Mouse (Mus musculus) midbrain, embryonic 14.5 days (tissue): ENCODE measurements around the gene Rreb1. TPM values are rescaled to one million over a fixed set of nuclear protein-coding genes. Genes with fewer than 3 reads are reported as not detected.

ENCODE experiments used
- ATAC-seq: fragments of 200-750 bp; cut with Nextera tagmentation; 2 replicates; pipeline ENCODE4 v1.8.0; 2017; ENCODE audit warnings: moderate number of reproducible peaks, moderate library complexity; ENCODE audit not compliant: low FRiP score, low TSS enrichment
- DNase-seq: peaks from one replicate; pipeline ENCODE4 v3.0.0-alpha.2; 2015
- H3K27ac ChIP-seq: fragments of 300-500 bp; sonication (generic); replicated peaks from 2 replicates; pipeline ENCODE4 v1.5.1; 2014; ENCODE audit warnings: mild to moderate bottlenecking, low read depth, low read length, moderate library complexity
- H3K27me3 ChIP-seq: fragments of 300-500 bp; sonication (generic); 2 replicates; pipeline ENCODE4 v1.6.1; 2014; ENCODE audit warnings: low read length, control low read depth, mixed read lengths; ENCODE audit not compliant: control insufficient read depth, insufficient read depth
- H3K36me3 ChIP-seq: fragments of 300-500 bp; sonication (generic); 2 replicates; pipeline ENCODE4 v1.6.1; 2014; ENCODE audit warnings: low read length, control low read depth; ENCODE audit not compliant: control insufficient read depth, insufficient read depth
- H3K4me1 ChIP-seq: fragments of 300-500 bp; sonication (generic); 2 replicates; pipeline ENCODE4 v1.6.1; 2014; ENCODE audit warnings: mild to moderate bottlenecking, antibody characterized with exemption, low read length, control low read depth; ENCODE audit not compliant: control insufficient read depth, insufficient read depth
- H3K4me2 ChIP-seq: fragments of 300-500 bp; sonication (generic); 2 replicates; pipeline ENCODE4 v1.6.1; 2014; ENCODE audit warnings: mild to moderate bottlenecking, low read length, moderate library complexity
- H3K4me3 ChIP-seq: fragments of 300-500 bp; sonication (generic); replicated peaks from 2 replicates; pipeline ENCODE4 v1.5.1; 2014; ENCODE audit warnings: low read depth, low read length
- H3K9ac ChIP-seq: fragments of 300-500 bp; sonication (generic); replicated peaks from 2 replicates; pipeline ENCODE4 v1.6.1; 2014; ENCODE audit warnings: mild to moderate bottlenecking, low read length, moderate library complexity
- H3K9me3 ChIP-seq: fragments of 300-500 bp; sonication (generic); 2 replicates; pipeline ENCODE4 v1.6.1; 2016; ENCODE audit warnings: low read length, control low read depth, mixed read lengths; ENCODE audit not compliant: control insufficient read depth
- WGBS: fragments of 180-500 bp; shearing (Covaris S2); extraction: QIAGEN DNeasy Blood & Tissue Kit; methylation state at CpG from one replicate; pipeline ENCODE4 v1.1.7; 2014; 5-methylcytosine and 5-hydroxymethylcytosine counted together
- polyA plus RNA-seq: library from polyadenylated mRNA; unstranded; fragments of >200 nt; fragmentation: Nextera tagmentation; extraction: Ambion mirVana; gene quantifications from 2 replicates; pipeline ENCODE4 v1.2.1, GENCODE M21; 2014

The Rreb1 gene
- polyA plus RNA-seq, 1 experiment from 2014 or later = 3.9 TPM

DNA sequence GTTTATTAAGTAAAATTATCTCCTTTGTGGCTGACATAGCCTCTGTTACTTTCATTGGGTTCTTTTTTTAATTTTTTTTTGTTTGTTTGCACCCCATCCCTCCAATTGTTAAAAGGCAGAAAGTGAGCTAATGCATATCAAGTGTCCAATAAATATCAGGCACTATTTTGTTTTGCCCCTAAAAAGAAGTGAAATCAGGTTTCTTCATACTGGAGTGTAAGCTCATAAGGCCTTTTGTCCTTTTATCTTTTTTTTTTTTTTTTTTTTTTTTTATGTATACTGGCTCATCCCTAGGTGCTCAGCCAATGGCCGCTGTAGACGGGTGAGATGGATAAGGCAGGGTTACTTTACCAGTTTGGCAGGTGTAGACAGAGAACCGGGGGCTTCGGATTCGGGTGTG is 70.2 kb downstream of the Rreb1 start:
- DNase-seq = no peak
- Histone ChIP-seq H3K9me3 (no peaks in the 10 kb centered on the region), H3K27me3 (no peaks in the 10 kb centered on the region), H3K36me3 (no peaks in the 10 kb centered on the region), H3K4me1 (no peaks in the 10 kb centered on the region), H3K4me3 (no peak overlapping the region), H3K27ac (no peak overlapping the region), H3K9ac (no peak overlapping the region), H3K4me2 (no peak overlapping the region)
- ATAC-seq = no peak
- 75% methylated on average over 5 of the region's 5 CpGs for WGBS

DNA sequence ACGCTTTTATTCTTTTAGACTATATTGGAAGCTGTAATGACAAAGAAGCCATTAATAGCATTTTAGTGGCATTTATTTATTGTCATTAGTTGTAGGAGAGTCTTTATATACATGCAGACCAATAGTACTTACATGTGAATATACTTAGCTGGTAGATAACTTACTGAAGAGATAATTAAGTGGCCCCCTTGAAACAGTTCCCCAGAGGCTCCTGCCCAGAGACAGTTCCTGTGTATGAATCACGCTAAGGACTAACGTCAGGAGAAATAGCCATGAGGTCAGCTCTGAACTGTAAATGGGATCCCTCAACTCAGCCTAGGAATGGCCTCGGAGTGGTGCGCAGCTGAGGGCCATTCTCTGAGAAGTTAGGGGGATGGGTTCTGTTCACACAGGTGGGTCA is 73.4 kb downstream of the Rreb1 start:
- WGBS = 91% methylated on average over 5 of the region's 5 CpGs

DNA sequence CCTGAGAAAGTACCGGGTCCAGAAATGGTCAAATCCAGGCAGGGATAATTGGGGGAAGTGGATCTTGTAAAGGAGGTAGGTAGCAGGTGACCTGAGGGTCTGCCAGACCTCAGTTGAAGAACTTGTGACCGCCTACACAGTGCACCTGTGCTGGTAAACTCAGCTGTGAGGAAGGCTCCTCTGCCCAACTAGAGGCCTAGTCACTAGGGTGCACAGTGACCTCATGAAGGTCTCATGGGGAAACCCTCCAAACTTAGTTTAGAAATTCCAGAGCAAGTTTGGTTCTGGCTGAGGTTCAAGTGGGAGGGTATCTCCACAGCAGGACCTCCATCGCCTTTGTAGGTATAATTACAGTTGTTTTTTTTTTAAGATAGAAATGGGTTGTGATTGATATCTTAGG is 74.7 kb downstream of the Rreb1 start:
- no peak overlapping the region for H3K9ac ChIP-seq
- 87% methylated on average over 3 of the region's 3 CpGs for WGBS
- H3K27me3 ChIP-seq = no peaks in the 10 kb centered on the region; the same call in 1 of the 2 replicates
- H3K9me3 ChIP-seq = no peaks in the 10 kb centered on the region
- DNase-seq (no peak), ATAC-seq (no peak)
- H3K4me2 ChIP-seq = no peak overlapping the region
- H3K4me1 ChIP-seq = 0 out of 2 replicates have a peak, but pooled peaks cover 5% of the 10 kb centered on the region
- no peak overlapping the region for H3K4me3 ChIP-seq
- no peaks in the 10 kb centered on the region for H3K36me3 ChIP-seq
- H3K27ac ChIP-seq = no peak overlapping the region

More for the DNA sequence above, 73.4 kb downstream of the Rreb1 start:
- ATAC-seq (no peak), DNase-seq (no peak)
- H3K9ac ChIP-seq = no peak overlapping the region
- H3K4me1 ChIP-seq = 0 out of 2 replicates have a peak, but pooled peaks cover 5% of the 10 kb centered on the region
- H3K36me3 ChIP-seq = no peaks in the 10 kb centered on the region
- no peak overlapping the region for H3K27ac ChIP-seq
- no peaks in the 10 kb centered on the region; the same call in 1 of the 2 replicates for H3K27me3 ChIP-seq
- H3K4me2 ChIP-seq = no peak overlapping the region
- no peak overlapping the region for H3K4me3 ChIP-seq
- H3K9me3 ChIP-seq = no peaks in the 10 kb centered on the region

DNA sequence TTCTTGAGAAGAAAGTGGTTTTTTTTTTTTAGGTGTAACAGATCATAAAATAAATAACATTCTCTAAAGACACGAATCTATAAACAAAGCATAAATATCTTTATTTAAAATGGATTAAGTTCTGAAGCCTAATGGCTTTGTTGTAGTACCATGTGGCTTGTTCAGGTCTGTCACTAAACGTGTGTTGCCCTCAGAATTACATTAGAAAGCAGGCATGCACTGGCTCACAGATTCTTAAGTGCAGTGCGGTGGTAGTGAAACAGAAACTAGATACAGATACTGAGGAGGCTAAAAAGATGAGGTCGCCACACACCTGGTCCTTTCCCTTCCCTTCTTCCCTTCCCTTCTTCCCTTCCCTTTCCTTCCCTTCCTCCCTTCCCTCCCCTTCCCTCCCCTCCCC is 75.2 kb downstream of the Rreb1 start:
- H3K4me1 ChIP-seq = 0 out of 2 replicates have a peak, but pooled peaks cover 10% of the 10 kb centered on the region
- no peaks in the 10 kb centered on the region for H3K9me3 ChIP-seq
- H3K27me3 ChIP-seq = no peaks in the 10 kb centered on the region; the same call in 1 of the 2 replicates
- no peak for DNase-seq
- H3K4me2 ChIP-seq = no peak overlapping the region
- no peak overlapping the region for H3K4me3 ChIP-seq
- no peak overlapping the region for H3K9ac ChIP-seq
- H3K27ac ChIP-seq = no peak overlapping the region
- ATAC-seq = no peak
- 62% methylated on average over 4 of the region's 4 CpGs for WGBS
- no peaks in the 10 kb centered on the region for H3K36me3 ChIP-seq

DNA sequence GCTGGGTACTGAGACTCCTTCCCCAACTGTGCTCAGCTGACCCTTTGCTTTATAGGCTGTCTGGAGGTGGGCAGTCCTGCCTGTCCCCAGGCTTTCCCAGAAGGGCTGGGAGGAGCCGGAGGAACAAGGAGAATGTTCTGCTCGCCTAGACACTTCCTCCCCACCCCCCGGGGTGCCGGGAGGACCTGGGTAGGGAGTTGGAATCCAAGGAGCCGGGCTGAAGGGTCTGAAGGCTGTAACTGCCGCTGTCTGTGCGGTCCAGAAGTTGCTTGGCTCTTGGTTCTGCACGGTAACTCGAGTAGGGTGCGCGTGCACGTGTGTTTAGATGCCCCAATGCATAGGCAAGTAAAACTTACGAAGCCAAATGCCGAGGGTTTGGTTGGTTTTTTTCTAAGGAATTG is 75.8 kb downstream of the Rreb1 start:
- Histone ChIP-seq H3K4me3 (no peak overlapping the region), H3K4me1 (0 out of 2 replicates have a peak, but pooled peaks cover 12% of the 10 kb centered on the region), H3K27ac (no peak overlapping the region), H3K9ac (no peak overlapping the region), H3K27me3 (no peaks in the 10 kb centered on the region; the same call in 1 of the 2 replicates), H3K4me2 (peak overlapping the region; percentile 40), H3K36me3 (no peaks in the 10 kb centered on the region), H3K9me3 (no peaks in the 10 kb centered on the region)
- WGBS = 4% methylated on average over 14 of the region's 14 CpGs
- no peak for ATAC-seq
- peak; percentile 37 for DNase-seq

DNA sequence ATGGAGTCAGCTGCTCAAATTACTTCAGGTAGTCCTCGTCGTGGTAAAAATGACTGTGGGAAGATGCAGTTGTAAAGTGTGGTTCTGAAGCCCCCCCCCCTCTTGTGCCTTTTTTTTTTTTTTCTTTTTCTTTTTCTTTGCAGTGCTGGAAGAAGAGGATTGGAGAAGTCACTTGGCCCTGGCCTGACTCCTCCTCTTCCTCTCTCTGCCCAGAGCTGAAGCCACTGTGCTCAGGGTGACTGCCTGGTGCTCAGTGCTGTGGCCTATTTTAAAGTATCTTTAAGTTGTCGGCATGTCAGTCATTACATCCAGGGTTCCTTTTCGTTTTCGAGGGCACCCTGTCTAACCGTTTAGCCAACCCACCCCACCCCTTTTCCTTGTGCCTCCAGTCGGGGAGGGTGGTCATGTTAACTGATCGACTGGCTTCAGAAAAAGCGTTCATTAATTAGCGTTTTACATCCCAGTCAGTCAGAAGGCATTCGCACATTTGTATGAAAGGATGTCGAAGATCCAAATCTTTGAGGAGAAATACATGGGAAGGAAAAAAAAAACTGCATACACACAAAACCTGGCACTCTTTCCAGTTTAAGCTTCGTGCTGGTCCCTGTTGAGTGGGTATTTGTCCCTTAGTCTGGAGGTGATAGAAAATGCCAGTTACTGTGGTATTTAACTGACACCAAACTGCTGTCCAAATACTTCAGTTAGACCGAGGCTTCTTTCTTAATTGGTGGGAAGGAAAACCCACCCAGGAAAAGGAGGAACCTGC is 76.4 kb downstream of the Rreb1 start:
- DNase-seq (no peak), ATAC-seq (no peak)
- Histone ChIP-seq H3K4me3 (no peak overlapping the region), H3K27ac (no peak overlapping the region), H3K4me1 (0 out of 2 replicates have a peak, but pooled peaks cover 12% of the 10 kb centered on the region), H3K4me2 (peak overlapping the region; percentile 40), H3K9me3 (no peaks in the 10 kb centered on the region), H3K9ac (no peak overlapping the region), H3K27me3 (no peaks in the 10 kb centered on the region; the same call in 1 of the 2 replicates), H3K36me3 (no peaks in the 10 kb centered on the region)
- 16% methylated on average over 14 of the region's 14 CpGs for WGBS

DNA sequence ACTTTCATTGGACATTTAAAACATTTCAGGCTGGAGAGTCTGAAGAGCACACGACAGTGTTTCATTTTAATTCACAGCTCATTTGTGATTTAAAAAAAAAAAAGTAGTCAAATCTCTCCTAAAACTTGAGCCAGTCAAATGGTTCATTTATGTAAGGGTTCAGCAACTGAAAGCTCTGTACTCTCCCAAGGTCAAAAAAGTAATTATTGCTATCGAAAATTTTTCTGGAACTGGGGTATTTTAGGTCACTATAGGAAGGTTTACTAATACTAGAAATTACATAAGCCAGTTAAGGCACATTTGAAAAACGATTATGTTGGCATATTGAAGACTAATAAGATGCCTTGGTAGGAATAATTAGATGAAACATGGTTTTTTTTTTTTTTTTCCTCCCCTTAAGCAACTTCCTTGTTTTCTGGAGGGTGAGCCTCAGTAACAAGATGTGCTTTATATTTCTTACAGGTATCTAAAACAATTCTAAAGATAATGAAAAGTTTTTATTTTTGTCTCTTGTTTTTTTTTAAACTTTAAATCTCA is 77.1 kb downstream of the Rreb1 start:
- no peaks in the 10 kb centered on the region; the same call in 1 of the 2 replicates for H3K27me3 ChIP-seq
- H3K4me3 ChIP-seq = no peak overlapping the region
- DNase-seq = no peak
- no peaks in the 10 kb centered on the region for H3K36me3 ChIP-seq
- WGBS = 62% methylated on average over 3 of the region's 3 CpGs
- no peak overlapping the region for H3K9ac ChIP-seq
- no peak overlapping the region for H3K27ac ChIP-seq
- no peak overlapping the region for H3K4me2 ChIP-seq
- ATAC-seq = no peak
- no peaks in the 10 kb centered on the region for H3K9me3 ChIP-seq
- 0 out of 2 replicates have a peak, but pooled peaks cover 12% of the 10 kb centered on the region for H3K4me1 ChIP-seq

DNA sequence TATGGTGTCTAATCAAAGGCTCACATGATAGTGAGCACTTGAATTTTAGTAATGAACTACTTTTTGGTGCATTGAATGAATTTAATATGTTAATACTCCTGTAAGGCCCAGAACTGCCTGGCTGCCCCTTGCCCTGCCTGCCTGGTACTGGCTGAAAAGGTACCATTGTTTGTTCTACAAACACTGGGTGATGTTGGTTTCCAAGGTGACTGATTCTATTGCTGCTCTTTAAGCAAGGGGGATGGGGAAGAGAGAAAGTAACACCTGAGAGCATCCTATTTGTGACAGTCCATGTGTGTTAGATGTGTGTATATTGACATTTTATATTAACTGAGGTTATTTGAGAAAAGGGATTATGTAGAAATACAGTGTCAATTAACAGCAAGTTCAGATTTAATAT is 77.6 kb downstream of the Rreb1 start:
- DNase-seq (no peak), ATAC-seq (no peak)
- Histone ChIP-seq H3K27me3 (no peaks in the 10 kb centered on the region; the same call in 1 of the 2 replicates), H3K4me3 (no peak overlapping the region), H3K9me3 (no peaks in the 10 kb centered on the region), H3K9ac (no peak overlapping the region), H3K27ac (no peak overlapping the region), H3K36me3 (no peaks in the 10 kb centered on the region), H3K4me2 (no peak overlapping the region), H3K4me1 (0 out of 2 replicates have a peak, but pooled peaks cover 12% of the 10 kb centered on the region)
